Mouse (Mus musculus) myocyte (in vitro differentiated cells): ENCODE measurements around the gene Dnajc30.

ENCODE experiments used
- MYOG ChIP-seq, 3 experiments: IDR thresholded peaks; one replicate each; pipeline ENCODE4 v1.6.1; 2011; ENCODE audit warnings: control low read depth in 2 of 3, low read depth in 2 of 3, mild to moderate bottlenecking in 2 of 3; ENCODE audit not compliant: insufficient read length in 2 of 3, control insufficient read depth in 1 of 3, insufficient read depth in 1 of 3
- SRF ChIP-seq: IDR thresholded peaks from one replicate; pipeline ENCODE4 v1.6.1; 2011; ENCODE audit warnings: low read depth; ENCODE audit not compliant: control insufficient read depth, insufficient read length

DNA sequence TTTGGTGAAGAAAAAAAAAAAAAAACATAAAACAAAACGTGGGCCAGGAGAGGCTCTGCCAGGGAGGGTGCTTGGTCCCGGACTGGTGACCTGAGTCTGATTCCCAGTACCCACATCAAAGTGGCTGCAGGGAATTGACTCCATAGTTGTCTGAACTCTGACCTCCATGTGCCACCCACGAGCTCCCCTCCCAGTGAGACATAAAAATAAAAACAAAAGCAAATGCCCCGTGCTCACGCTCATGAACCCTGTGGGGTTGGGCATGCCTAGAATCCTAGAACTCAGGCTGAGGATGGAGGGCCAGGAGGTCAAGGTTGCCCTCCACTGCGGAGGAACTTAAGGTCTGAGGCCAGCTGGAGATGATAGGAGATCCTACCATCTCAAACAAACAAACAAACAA is 45.0 kb downstream of the Dnajc30 start:
- TF ChIP-seq SRF (no peak), MYOG (IDR thresholded peaks at IDR 0.05; ENCODE audit: control insufficient read depth in 1 of 3, insufficient read depth in 1 of 3, insufficient read length in 2 of 3, low read depth in 2 of 3) (no peak)
